Mouse (Mus musculus): ENCODE data around the gene Lmnb2.

Gene Lmnb2

GRCm38 (mm10) chr10:80944231-80944630, 26.2 kb upstream of the Lmnb2 start:
- no peak for DNase-seq

DNA sequence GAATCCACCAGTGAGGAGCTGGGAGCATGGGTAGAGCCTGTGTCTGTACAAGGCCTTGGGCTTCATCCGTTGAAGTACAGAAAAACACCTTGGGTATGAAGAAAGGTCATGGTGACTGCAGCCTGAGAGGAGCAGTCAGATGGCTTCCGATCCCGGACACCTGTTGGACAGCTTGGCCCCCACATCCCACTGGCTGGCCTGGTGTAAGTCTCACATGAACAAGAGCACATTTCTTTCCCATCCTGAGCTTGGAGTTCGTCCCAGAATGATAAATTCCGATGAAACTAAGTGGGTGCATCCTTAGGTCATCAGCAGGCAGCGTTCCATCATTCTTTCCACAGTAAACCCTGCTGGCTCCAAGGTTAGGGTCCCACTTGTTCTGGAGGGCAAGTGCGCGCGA, 25.7 kb upstream of the Lmnb2 start:
- no peak for DNase-seq

- no peak for DNase-seq
Measured at GRCm38 (mm10) chr10:80942919-80943318, 24.9 kb upstream of the Lmnb2 start.

GRCm38 (mm10) chr10:80940988-80941347, 22.9 kb upstream of the Lmnb2 start:
- DNase-seq, result no peak

- peak; percentile 51 for DNase-seq
Measured at GRCm38 (mm10) chr10:80940320-80940987, 22.4 kb upstream of the Lmnb2 start.

DNA sequence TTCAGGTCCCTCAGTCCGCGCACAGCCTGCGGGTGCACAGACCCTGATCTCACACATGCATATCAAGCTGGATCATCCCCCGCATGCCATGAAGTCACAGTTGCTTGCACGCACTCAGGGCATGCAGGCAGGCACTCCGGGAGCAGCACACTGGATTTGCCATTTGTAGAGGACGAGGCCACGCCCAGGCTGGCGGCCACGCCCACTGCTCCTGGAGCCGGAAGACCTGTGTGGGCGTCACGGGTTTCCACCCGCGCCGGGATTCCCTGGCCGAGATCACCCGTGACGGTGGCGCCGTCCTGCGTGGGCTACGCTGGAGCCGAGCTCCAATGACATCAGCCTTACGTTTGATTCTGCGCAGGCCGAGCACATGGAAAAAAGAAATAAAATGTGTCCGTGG, 21.6 kb upstream of the Lmnb2 start:
- DNase-seq, result peak; percentile 82

- no peak for DNase-seq
Measured at GRCm38 (mm10) chr10:80938831-80939550, 20.9 kb upstream of the Lmnb2 start.

DNA sequence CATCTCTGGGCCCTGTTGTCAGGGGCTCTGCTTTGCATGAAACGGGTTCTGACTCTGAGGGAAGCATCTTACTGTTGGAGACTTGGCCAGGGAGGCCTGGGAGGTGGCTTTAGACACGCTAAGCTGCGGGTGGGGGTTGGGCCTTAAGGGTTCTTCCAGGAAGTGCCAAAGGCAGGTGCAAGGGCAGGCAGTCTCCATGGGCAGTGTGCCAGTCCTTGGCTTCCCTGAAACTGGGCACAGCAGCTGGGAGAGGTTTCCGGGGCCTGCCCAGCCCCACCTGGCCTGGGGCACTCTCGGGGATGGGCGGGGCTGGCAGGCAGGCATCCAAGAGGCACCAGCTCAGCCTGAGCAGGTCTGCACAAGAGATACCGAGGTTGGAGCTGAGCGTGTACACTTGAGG, 19.6 kb upstream of the Lmnb2 start:
- peak; percentile 54 for DNase-seq

DNA sequence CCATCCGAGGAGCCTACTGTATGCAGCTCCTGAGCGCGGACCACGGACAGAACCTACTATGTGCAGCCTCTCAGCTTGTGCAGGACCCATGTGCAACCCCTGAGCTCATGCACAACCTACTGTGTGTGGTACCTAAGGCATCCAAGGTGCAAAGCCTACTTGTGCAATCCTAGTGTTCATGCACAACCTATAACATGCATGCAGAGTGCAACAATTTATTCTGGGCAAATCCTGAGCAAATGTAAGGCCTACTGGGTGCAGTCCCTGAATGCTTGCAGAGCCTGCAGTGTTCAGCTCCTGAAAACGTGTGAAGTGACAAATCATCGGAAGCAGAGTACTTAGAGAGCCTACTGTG, 18.7 kb upstream of the Lmnb2 start:
- no peak for DNase-seq

DNA sequence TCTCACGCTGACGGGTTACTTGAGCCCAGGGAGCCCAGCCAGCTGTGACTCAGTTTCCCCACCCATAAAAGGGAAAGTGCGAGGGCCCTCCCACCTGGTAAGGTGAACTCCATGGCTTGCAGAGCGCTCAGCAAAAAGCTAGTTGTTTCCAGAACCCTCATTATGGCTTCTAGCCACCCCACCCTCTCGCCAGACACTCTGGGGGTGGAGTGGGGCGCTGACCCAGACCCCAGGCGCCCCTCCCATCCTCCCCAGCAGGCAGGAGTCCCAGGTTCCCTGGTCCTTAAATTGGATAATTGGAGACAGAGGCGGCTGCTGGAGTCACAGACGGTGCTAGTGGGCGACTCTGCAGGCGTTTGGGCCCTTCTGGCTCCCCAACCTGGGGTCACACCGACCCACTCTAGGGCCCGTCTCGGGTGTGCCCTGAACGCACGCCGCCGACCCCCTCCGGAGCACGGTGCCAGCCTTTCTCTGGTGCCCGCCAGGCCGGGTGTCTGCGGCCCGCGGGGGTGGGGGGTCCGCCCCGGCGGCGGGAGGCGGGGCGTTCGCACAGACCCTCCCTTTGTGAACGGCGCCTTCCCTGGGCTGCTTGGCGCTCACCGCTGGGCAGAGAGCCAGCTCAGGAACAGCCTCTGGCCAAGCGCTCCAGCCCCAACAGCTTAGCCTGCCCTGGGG, 18.2 kb upstream of the Lmnb2 start:
- peak; percentile 70 for DNase-seq

DNA sequence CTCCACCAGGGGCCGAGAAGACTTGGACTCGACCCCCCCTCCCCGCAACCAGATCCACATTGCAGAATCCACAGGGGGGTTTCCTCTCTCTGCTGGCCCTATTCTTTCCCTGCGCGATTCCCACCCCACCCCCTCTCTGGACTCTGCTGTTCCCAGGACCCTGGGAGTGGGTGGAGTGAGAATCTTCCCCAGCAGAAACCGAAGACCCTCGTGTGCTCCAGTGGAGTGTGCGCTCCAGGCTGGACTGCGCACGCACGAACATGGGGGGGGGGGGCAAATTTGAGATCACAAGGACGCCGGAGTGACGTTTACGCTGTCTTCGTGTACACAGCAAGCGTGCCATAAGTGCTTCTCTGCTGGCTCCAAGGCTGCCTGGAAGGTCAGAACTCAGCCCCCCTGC, 17.7 kb upstream of the Lmnb2 start:
- DNase-seq, result no peak

DNA sequence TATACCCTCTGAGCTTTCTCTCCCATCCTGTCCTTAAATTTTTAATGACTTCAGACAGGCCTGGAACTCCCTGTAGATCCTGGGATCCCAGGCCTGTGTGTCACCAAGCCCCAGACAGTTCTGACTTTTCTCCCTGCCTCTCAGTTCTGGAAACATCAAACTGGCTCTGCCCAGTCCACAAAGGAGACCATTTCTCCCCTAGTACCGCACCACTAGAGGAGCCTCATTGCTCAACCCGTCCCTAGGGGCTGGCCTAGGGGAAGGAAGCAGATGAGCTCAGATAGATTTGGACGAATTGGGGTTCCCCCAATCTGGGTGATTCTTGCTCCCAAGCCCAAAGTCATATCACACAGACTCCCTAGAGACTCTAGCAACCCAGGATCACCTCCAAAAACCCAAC, 17.2 kb upstream of the Lmnb2 start:
- no peak for DNase-seq

DNA sequence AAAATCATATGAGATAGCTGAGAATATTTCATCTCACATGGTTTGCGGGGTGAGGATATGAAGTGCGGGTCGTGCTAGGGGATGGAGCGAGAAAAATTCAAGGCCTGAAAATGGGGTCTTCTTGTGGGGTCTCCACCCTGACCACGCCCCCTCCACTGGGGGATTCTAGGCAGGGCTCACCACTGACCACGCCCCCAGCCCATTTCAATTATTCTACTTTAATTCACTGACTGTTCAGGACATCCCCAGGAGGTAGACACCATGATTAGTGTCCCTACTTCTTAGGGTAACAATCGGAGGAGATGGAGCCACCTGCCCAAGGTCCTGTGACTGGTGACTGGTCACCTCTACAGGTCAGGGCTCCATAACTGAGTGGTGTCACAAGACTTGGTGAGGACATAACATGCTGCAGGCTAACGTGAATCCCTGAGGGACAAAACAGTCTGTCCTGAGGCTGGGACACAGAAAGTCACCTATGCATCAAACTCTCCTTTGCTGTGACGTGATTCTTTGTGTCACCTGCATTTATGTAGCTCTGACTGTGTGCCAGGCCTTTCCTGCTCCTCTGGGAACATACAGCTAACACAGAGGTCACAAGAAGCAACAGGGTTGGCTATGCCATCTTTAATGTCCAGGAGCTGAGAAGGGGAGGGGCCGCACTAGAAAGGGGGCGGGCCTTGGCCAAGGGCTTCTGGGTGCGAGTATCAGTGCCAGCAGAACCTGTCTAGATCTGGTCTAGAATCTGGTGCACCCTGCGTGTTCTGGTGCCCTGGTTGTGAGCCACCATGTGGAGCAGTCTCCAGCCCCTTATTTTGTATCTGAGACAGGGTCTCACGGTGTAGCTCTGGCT, 16.3 kb upstream of the Lmnb2 start:
- DNase-seq, result no peak

GRCm38 (mm10) chr10:80933421-80933979, 15.5 kb upstream of the Lmnb2 start:
- DNase-seq, result no peak

DNA sequence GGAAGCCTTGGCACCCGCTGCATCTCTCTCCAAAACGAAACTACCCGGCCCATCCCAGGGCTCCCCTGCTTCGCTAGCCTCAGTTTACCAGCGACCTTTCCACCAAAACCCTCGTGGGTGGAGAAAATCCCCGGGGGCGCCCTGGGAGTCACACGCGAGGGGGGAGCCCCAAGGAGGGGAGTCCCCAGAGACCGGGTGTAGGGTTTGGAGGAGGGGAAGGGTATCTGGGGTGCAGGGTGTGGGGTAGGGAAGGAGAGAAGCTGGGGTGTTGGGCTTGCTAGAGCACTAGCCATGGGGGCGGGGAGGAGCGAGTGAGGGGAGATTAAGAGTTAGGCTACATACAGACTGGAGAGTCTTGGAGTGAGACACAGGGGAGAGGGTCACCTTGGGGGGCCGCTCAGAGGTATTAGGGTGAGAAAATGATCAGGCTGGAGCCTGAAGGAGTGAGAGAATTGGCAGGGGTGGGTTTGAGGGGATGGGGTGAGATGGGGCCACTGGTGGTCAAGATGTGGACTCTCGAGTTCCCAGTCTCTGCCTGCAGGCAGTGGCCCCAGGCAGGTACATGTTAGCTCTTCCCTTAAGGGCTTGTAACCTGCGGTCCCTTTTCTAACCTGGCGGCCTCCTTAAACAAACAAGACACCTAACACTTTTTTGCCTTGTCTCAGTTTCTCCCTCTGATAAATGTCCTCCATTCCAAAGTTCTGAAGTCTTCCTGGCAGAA, 14.8 kb upstream of the Lmnb2 start:
- no peak for DNase-seq

GRCm38 (mm10) chr10:80932206-80932605, 14.2 kb upstream of the Lmnb2 start:
- no peak for DNase-seq

GRCm38 (mm10) chr10:80931695-80932094, 13.7 kb upstream of the Lmnb2 start:
- peak; percentile 69 for DNase-seq

GRCm38 (mm10) chr10:80931153-80931671, 13.2 kb upstream of the Lmnb2 start:
- no peak for DNase-seq

- peak; percentile 78 for DNase-seq
Measured at GRCm38 (mm10) chr10:80930361-80931152, 12.5 kb upstream of the Lmnb2 start.

DNA sequence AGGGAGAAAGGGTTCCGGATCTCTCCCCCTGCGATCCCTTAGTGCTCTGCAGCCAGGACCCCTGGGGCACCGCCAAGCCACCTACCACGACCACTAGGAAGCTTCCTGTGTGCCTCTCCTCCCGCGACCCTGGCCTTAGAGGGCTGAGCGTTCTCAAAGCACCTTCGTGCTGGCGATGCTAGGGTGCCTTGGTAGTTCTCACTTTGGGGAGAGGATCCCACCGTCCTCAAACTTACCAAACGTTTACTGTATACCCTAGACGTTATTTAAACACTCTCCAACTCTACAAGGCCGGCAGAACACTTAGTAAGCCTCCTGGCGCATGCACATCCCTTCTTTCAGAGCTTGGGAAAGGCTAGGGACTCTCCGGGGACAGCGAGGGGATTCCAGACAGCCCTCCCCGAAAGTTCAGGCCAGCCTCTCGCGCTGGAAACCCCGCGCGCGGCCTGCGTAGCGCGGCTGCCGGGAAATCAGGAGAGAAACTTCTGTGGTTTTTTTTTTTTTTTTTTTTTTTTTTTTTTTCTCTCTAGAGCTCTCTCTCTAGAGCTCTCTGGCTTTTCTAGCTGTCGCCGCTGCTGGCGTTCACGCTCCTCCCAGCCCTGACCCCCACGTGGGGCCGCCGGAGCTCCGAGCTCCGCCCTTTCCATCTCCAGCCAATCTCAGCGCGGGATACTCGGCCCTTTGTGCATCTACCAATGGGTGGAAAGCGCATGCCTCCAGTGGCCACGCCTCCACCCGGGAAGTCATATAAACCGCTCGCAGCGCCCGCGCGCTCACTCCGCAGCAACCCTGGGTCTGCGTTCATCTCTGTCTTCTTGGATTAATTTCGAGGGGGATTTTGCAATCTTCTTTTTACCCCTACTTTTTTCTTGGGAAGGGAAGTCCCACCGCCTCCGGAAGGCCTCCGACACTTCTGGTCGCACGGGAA, 11.5 kb upstream of the Lmnb2 start, which contains the start of gene Gadd45b:
Gene Gadd45b (plus strand): TSS at position 775 of the 928 bp plus-strand sequence.
- DNase-seq, result peak; percentile 99

Measured in cerebellum, adult 9-11 months (tissue).